Mouse (Mus musculus) CD4-positive helper T cell, adult 2 months (primary cell): ENCODE data around the gene Nkiras1.
A peak's percentile ranks its signal among the peaks of the same experiment; 100 is the strongest.

Source experiments
- DNase-seq: peaks from one replicate; pipeline ENCODE4 v3.0.0-alpha.2; 2012; ENCODE audit warnings: low read depth, missing footprints, low spot score

Gene Nkiras1

GRCm38 (mm10) chr14:18274526-18274925, 3.6 kb downstream of the Nkiras1 start:
- DNase-seq, result no peak

DNA sequence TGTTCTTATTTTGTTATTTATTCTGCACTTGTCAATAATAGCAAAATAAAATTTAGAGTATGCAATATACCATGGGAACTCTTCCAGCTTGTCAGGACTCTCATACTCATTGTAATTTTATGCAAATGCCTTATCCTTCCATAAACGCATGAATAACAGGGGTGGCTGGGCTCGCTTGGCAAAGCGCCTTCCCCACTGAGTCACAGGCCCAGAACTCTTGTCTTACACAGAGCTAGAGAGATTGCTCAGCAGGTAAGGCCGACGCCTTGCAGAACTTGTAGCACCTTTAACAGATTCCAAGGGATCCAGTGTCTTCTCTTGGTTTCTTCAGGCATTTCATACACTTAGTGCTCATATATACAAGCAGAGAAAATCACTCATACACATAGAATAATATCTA, 9.4 kb downstream of the Nkiras1 start:
- no peak for DNase-seq

GRCm38 (mm10) chr14:18284581-18284980, 13.6 kb downstream of the Nkiras1 start:
- peak; percentile 31 for DNase-seq

- DNase-seq, result no peak
Measured at GRCm38 (mm10) chr14:18285476-18285875, 14.5 kb downstream of the Nkiras1 start.

- no peak for DNase-seq
Measured at GRCm38 (mm10) chr14:18286441-18286840, 15.5 kb downstream of the Nkiras1 start.

- DNase-seq, result no peak
Measured at GRCm38 (mm10) chr14:18287391-18287790, 16.5 kb downstream of the Nkiras1 start.

GRCm38 (mm10) chr14:18292111-18292510, 21.2 kb downstream of the Nkiras1 start:
- DNase-seq, result no peak

DNA sequence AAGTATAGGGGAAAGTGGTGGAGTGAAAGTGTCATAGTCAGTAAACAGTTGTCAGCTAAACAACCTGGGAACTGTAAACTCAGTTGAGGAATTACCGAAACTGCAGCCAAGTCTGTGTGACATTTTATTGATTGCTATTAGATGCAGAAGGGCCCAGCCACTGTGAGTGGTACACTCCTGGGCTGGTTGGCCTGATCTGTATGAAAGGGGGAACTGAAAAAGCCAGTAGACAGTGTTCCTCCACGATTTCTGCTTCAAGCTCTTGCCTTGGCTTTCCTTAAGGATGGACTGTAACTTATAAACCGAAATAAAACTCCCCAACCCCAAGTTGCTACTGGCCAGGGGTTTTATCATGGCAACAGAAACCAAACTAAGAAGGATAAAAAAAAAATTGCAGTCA, 21.6 kb downstream of the Nkiras1 start:
- DNase-seq, result no peak

DNA sequence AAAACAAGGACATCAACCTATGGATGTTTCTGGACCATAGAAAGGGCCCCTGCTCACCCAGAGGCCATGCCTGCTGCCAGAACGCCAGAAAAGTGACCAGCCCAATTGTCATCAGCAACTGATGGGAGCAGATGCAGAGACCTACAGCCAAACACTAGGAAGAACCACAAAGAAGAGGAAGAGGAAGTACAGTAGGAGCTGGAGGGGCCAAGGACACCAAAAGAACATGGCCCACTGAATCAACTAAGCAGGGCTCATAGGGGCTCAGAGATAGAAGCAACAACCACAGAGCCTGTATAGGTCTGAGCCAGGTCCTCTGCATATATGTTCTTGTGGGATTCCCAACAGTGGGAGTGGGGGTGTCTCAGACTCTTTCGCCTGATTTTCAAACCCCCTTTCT, 26.5 kb downstream of the Nkiras1 start:
- no peak for DNase-seq

GRCm38 (mm10) chr14:18298874-18299273, 27.9 kb downstream of the Nkiras1 start:
- DNase-seq, result no peak

DNA sequence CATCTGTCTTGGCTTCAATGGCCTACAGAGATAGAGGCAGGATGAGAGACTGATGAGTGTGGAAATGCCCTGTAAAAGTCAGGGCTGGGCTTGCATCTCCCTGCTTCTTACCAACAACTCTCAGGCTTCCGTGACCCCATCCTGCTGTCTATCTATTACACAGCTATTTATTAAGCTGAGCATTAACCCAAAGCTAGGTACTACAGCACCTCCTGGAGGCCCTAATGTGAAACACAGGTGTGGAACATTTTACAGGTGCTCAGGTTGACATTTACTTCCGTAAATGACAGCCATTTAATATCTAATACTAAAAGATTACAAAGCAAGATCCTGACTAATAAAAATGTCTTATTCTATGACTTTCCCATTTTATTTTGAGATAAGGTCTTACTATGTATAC, 29.7 kb downstream of the Nkiras1 start:
- DNase-seq, result peak; percentile 21

DNA sequence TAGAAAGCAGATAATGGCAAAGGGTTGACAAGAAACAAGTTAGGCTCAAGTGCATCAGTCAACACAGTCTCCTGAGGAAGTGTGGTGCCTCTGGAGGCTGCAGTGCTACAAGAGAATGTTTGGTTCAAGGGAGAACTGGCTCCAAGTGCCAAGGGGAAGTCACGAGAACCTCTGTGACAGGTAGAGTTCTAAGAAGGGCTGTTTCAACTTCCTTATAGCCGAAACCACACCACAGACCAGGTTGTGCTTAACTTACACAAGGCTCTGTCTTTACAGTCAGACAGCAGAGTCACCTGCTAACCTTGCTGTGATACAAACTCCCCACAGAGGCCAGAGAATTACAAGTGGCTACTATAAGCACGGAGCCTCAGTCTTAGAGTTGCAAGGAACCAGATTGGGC, 30.7 kb downstream of the Nkiras1 start:
- peak; percentile 23 for DNase-seq

- DNase-seq, result no peak
Measured at GRCm38 (mm10) chr14:18302750-18303149, 31.8 kb downstream of the Nkiras1 start.

DNA sequence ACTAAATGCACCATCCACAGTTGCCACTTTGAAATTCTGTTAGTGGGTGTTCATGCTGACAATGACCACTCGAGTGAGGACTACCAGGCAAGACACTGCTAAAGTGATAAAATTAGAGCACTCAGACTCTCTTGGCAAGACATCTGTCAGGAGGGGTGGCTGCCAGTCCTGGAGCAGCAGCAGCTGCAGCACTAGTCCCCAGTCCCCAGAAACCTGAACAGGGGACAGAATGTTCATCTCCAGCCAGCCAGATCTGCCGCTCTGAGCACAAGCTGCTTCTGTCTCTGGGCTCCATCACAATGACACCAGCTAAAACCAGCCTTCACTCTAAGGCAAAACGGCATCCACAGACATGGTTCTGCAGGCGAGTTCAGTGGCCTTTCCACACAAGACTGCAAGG, 32.3 kb downstream of the Nkiras1 start:
- no peak for DNase-seq

GRCm38 (mm10) chr14:18304165-18304564, 33.2 kb downstream of the Nkiras1 start:
- DNase-seq, result no peak

- DNase-seq, result no peak
Measured at GRCm38 (mm10) chr14:18317457-18318411, 46.8 kb downstream of the Nkiras1 start.

- DNase-seq, result no peak
Measured at GRCm38 (mm10) chr14:18326968-18327672, 56.2 kb downstream of the Nkiras1 start.

DNA sequence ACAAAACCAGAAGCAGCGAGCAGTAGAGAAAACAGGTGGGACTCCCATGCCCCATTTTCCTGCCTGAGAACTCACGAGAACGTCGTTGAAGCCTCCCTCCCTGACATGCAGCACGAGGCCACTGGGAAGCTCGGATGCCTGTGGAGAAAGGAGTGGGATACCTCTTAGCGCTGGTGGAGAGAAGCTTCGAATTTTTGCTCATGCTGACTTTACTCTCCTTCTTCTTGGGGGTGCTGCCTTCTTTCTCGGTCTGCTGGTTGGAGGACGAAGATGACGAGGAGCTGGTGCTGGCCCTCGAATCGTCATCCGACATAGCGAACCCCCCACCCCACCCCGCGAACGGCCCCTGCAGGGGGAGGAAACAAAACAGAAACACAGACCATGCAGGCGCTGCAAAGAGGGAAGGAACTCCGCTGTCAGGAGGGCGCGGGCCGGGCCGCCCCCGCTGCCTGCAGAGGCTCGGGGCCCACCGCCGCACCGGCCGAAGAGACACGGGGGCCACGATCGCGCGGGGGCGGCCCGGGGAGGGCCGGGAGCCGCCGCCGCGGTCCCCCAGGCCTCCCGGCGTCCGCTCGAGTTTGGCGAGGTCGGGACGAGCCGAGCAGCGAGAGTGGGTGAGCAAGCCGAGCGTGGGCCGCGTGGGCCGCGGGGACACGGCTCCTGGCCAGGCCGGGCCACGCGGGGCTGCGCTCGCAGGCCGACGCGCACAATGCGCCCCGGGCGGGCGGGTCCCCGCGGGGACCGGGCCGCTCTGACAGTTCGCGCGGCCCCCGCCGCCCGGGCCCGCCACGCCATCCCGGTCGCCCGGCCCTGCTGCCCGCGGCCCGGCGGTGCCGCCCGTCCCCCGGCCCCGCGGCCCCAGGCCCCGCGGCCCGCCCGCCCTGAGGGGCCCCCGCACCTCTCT, 60.1 kb downstream of the Nkiras1 start:
- peak; percentile 45 for DNase-seq

DNA sequence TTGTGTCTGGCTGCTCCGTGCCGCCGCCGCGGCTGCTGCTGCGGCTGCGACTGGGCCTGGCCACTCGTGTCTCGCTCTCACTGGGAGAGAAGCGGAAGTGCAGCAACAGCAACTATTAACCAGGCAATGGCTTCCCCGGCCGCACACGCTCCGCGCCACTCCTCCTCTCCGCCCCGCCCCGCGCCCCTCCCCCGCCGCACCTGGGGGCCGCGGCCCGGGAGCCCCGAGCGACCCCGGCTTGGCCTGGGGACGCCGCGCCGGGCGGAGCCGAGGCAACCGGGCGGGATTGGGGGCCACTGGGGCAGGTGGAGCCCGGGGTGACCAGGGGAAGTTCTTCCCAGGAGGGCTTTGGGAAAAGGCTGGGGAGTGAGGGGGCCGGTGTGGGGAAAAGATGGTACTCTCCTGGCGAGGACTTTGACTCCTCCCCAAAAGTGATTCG, 60.8 kb downstream of the Nkiras1 start, which contains the start of gene Ube2e1:
Ube2e1 (minus strand) TSS at position 167 of the 439 bp plus-strand sequence.
- peak; percentile 82 for DNase-seq
